In the genomic region with DNA sequence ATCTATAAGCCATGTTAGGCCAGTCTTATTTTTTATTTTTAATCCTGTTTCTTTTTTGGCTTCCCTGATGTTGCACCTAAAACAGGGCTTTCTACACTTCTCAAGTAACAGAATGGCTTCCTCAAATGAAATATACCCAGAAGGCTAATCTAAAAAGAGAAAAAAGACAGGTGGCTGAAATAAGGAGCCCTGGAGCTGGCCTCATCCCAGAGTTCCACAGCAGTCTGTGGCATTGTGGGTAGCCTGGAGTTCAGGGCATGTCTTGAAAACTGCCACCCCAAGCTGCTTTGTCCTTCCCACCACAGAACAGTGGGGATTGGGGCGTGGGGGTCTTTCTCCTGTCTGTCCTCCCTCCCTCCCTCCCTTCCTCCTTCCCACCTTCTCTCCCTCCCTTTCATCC, we compare ENCODE assay signal across 16 mouse cellular contexts. TPM values are rescaled to one million over a fixed set of nuclear protein-coding genes. Genes with fewer than 3 reads are reported as not detected.
DNase-seq lines count a peak whose midpoint lies in the region; ATAC-seq lines count a peak whose summit lies in the region.
"Had no signal": no experiment of that assay in that cellular context is flagged by ENCODE, and none has a peak within 500 bp of the region (broad histone marks: within the 10 kb centered on the region; RNA-seq: fewer than 3 reads in every experiment).

No protein-coding gene starts in this region.

- intact Hi-C loops in left cerebral cortex, postnatal 36 days (cut with DNase I), result no loop called here

- DNase-seq in cerebellum, postnatal 4 days (ENCODE audit: low spot score in 2 of 2), result no peak
- peak; percentile 15 to 16 for DNase-seq in left cerebral cortex, postnatal 36 days (ENCODE audit: low spot score in 2 of 2)
- DNase-seq in left cerebral cortex, adult 11 months (ENCODE audit: low spot score), result no peak
- DNase-seq in cerebellum, adult 8-10 months, result peak; percentile 32
- peak; percentile 35 for DNase-seq in telencephalon, adult 2 months (ENCODE audit: low read depth, low spot score)
- no peak for DNase-seq in frontal cortex, postnatal 25 days (ENCODE audit: low spot score in 2 of 2)
- no peak for DNase-seq in thymus, adult 18-20 months
- DNase-seq: adrenal gland, adult 8-10 months; gastrocnemius, postnatal 36 days; kidney, adult 2 months; kidney, postnatal 10 days; liver; lung, postnatal 10 days; retina, postnatal 1 day; thymus, adult 2 months had no signal

- ATAC-seq in cerebellum, adult (ENCODE audit: insufficient number of reproducible peaks, low FRiP score, low TSS enrichment), result peak; percentile 61; the same call in 1 of the 2 replicates

RNA-seq across cellular contexts. Expression of a gene that starts 22.4 kb away (rescaled TPM):
- 10 to 100 TPM; 24.9 to 30.0 TPM for total RNA-seq in left cerebral cortex, postnatal 36 days (2021)

Comparison
In these comparisons a context has a peak if more than half of its experiments do, and no peak if none do; other contexts are left out.
1. DNase-seq: peak in left cerebral cortex, postnatal 36 days (2 of 2), cerebellum, adult 8-10 months (single experiment) and telencephalon, adult 2 months (single experiment); none in cerebellum, postnatal 4 days (0 of 2), left cerebral cortex, adult 11 months (single experiment), frontal cortex, postnatal 25 days (0 of 2) and thymus, adult 18-20 months (0 of 2).